Mouse (Mus musculus) thymus, adult 2 months (tissue): ENCODE measurements around the gene Shb. TPM values are rescaled to one million over a fixed set of nuclear protein-coding genes. Genes with fewer than 3 reads are reported as not detected.

ENCODE experiments used
- DNase-seq: peaks from one replicate; pipeline ENCODE4 v3.0.0; 2021
- H3K27ac ChIP-seq: fragments of 200-500 bp; 2 replicates; pipeline ENCODE4 v1.5.1; 2012; ENCODE audit warnings: low read length, control low read depth; ENCODE audit not compliant: control insufficient read depth, insufficient read depth
- H3K27me3 ChIP-seq: fragments of 200-500 bp; 2 replicates; pipeline ENCODE4 v1.6.1; 2012; ENCODE audit warnings: mild to moderate bottlenecking, low read length, moderate library complexity, mixed read lengths; ENCODE audit not compliant: control insufficient read depth, insufficient read depth
- H3K36me3 ChIP-seq: fragments of 200-500 bp; 2 replicates; pipeline ENCODE4 v1.6.1; 2012; ENCODE audit warnings: mild to moderate bottlenecking, low read length, moderate library complexity; ENCODE audit not compliant: control insufficient read depth, insufficient read depth
- H3K4me1 ChIP-seq: fragments of 200-500 bp; replicated peaks from 2 replicates; pipeline ENCODE4 v1.6.1; 2012; ENCODE audit warnings: low read length; ENCODE audit not compliant: control insufficient read depth, insufficient read depth
- H3K4me3 ChIP-seq: fragments of 200-500 bp; 2 replicates; pipeline ENCODE4 v1.5.1; 2012; ENCODE audit warnings: mild to moderate bottlenecking, low read length, control low read depth, moderate library complexity; ENCODE audit not compliant: control insufficient read depth, insufficient read depth
- CTCF ChIP-seq: fragments of 200-500 bp; IDR thresholded peaks from 2 replicates; pipeline ENCODE4 v1.5.1; 2012; ENCODE audit warnings: mild to moderate bottlenecking, control low read depth, low read length, moderate library complexity, borderline replicate concordance; ENCODE audit not compliant: control insufficient read depth, poor library complexity, insufficient read depth; ENCODE audit errors: extremely low read depth
- POLR2A ChIP-seq: fragments of 200-500 bp; IDR thresholded peaks from 2 replicates; pipeline ENCODE4 v1.6.1; 2012; ENCODE audit warnings: mild to moderate bottlenecking, low read length, control low read depth, moderate library complexity; ENCODE audit not compliant: control insufficient read depth, poor library complexity, insufficient read depth; ENCODE audit errors: extremely low read depth
- WGBS: fragments of 180-500 bp; shearing (Covaris S2); methylation state at CpG from one replicate; pipeline ENCODE4 v1.1.7; 2018; 5-methylcytosine and 5-hydroxymethylcytosine counted together
- polyA plus RNA-seq: library from polyadenylated mRNA; depleted of rRNA; stranded (reverse); fragments of >200 nt; gene quantifications from 2 replicates; pipeline ENCODE4 v1.2.3, GENCODE M21; 2012

Shb gene
- polyA plus RNA-seq, 1 experiment, result 14.5 TPM

DNA sequence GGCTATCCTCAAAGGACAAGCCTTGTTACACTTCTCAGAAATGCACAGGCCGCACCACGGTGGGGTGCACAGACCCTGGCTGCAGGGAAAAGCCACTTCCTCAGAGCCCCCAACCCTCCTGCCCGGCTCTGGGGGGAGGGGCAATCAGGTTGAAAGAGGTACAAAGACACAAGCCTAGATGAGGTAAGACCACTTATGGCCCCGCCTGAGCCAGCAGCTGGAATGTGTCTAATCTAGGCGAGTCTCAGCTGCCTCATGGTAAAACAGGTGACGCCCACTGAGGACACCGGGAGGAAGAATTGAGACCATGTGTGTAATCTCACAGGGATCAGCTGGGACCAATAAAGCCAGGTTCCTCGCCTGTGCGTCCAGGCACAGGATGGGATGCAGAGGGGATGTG is 25.2 kb downstream of the Shb start:
- Histone ChIP-seq H3K27ac (no peak overlapping the region), H3K27me3 (no peaks in the 10 kb centered on the region), H3K36me3 (no peaks in the 10 kb centered on the region), H3K4me1 (no peaks in the 10 kb centered on the region), H3K4me3 (no peak overlapping the region)
- 83% methylated on average over 9 of the region's 9 CpGs for WGBS
- no peak for DNase-seq
- TF ChIP-seq CTCF (no peak), POLR2A (no peak)

DNA sequence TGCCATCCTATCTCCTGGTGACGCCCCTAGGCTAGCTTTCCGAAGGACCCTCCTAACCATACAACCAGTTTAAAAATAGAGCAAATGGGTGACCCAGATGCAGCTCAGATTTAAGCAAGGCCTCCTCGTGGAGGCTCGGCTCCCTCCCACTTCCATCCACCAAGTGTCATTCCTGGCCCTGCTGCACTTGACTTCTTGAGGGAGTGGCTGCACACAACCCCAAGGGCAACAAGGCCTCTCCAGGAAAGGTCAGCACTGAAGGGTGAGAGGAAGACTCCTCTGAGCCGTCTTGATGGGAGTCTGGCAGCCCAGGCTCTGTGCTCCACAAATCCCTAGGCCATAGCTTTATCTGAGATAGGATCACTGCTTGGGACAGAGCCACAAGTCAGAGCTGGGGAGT is 25.7 kb downstream of the Shb start:
- no peak for TF ChIP-seq CTCF
- no peak for TF ChIP-seq POLR2A
- Histone ChIP-seq H3K4me1 (no peaks in the 10 kb centered on the region), H3K27me3 (no peaks in the 10 kb centered on the region), H3K4me3 (no peak overlapping the region), H3K36me3 (no peaks in the 10 kb centered on the region), H3K27ac (no peak overlapping the region)
- DNase-seq, result no peak
- WGBS, result 85% methylated on average over 5 of the region's 5 CpGs

DNA sequence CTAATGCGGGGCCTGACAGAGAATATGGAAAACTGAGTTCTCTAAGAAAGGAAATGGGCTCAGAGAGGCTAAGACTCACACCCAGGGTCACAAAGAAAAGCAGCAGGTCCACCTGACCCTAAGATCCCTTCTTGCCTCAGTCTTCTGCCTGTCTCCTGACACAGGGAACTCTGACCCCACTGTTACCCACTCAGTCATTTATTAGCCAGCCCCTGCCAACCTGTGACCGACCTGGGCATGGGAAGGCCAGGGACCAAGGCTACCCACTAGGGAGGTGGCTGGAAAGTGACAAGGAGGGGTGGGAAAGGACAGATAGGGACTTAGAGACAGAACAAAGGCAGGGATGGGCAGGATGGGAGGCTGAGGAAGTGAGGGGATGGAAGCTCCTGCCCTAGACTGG is 26.6 kb downstream of the Shb start:
- 96% methylated on average over 2 of the region's 2 CpGs for WGBS
- Histone ChIP-seq H3K36me3 (no peaks in the 10 kb centered on the region), H3K27ac (no peak overlapping the region), H3K4me3 (no peak overlapping the region), H3K27me3 (no peaks in the 10 kb centered on the region), H3K4me1 (no peaks in the 10 kb centered on the region)
- no peak for DNase-seq
- TF ChIP-seq POLR2A (no peak), CTCF (no peak)

DNA sequence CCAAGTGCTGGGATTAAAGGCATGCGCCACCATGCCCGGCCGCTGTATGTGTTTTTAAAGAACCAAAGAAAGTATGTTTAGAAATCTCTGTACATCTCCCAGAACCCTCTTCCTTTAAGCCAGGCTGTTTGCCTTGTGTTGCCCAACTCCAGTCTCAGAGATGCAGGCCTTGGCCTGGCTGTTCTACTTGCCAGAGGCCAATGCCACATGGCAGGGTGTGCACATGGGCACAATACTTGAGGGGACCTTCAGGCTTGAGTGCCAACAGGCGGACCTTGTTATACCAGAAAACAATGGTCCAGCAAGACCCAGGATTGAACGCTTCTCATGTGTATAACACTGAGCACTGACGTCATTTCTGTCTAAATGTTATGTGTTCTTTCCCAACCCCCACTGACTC is 27.1 kb downstream of the Shb start:
- TF ChIP-seq CTCF (no peak), POLR2A (no peak)
- Histone ChIP-seq H3K27me3 (no peaks in the 10 kb centered on the region), H3K4me3 (no peak overlapping the region), H3K27ac (no peak overlapping the region), H3K4me1 (no peaks in the 10 kb centered on the region), H3K36me3 (no peaks in the 10 kb centered on the region)
- WGBS, result 97% methylated on average over 6 of the region's 6 CpGs
- DNase-seq, result no peak

DNA sequence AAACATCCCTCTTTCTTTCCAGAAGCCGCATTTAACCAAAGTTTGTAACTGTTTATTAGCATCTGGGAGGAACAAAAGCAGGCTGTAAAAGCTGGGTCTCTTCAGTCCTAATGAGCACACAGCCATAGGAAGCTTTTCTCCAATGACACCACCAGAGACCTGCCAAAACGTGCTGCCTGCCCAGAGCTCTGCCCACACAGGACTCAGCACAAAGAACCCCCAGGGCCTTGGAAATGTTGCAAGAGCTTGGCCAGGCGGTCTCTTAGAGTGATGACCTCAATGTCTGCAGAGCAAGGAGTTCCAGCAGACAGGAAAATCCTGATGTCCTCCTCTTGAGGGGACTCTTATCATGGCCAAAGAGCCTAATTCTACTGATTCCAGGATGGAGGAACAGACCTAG is 28.5 kb downstream of the Shb start:
- WGBS, result 91% methylated on average over 3 of the region's 3 CpGs
- DNase-seq, result no peak
- no peak for TF ChIP-seq CTCF
- no peak for TF ChIP-seq POLR2A
- no peak overlapping the region for H3K4me3 ChIP-seq
- H3K27ac ChIP-seq, result no peak overlapping the region
- no peaks in the 10 kb centered on the region for H3K36me3 ChIP-seq
- no peaks in the 10 kb centered on the region for H3K4me1 ChIP-seq
- H3K27me3 ChIP-seq, result no peaks in the 10 kb centered on the region

DNA sequence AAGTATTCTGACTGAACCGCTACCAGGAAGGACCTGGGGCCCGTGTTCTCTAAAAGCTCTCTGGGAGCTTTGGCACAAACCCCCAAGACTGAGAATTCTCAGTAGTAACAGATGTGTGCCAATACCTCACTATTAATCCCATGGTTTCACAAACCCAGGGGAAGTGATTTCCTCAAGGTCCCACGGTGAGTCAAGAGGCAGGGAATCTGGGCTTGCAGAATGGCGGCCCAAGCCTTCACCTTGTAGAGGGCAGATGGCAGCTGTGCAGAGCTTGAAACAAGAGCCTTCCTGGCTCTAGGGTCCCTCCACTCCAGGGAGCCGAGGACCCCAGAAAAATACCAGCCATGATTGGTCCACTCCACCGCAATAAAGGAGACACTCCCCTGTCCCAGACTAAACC is 28.9 kb downstream of the Shb start:
- no peak overlapping the region for H3K4me3 ChIP-seq
- H3K36me3 ChIP-seq, result no peaks in the 10 kb centered on the region
- DNase-seq, result no peak
- TF ChIP-seq CTCF, result no peak
- no peak for TF ChIP-seq POLR2A
- 95% methylated on average over 6 of the region's 6 CpGs for WGBS
- no peak overlapping the region for H3K27ac ChIP-seq
- H3K27me3 ChIP-seq, result no peaks in the 10 kb centered on the region
- no peaks in the 10 kb centered on the region for H3K4me1 ChIP-seq

DNA sequence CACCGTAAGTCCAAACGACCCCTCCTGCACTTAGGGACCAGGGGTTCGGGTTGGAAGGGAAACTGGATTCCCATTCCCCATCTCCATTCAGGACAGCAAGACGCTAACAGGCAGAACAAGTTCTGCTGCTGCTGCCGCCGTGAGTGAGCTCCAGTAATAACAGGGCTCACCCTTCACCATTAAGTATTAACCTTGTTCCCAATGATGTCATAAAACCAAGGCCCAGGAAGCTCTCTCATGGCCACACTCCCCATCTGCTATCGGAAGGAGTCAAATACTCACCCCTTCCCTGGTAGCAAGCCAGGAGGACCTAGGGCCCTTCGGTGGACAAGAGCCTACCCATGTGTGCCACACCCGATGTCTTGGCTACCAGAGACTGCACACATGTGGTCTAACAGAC is 30.3 kb downstream of the Shb start:
- H3K36me3 ChIP-seq, result no peaks in the 10 kb centered on the region
- no peak overlapping the region for H3K27ac ChIP-seq
- no peak overlapping the region for H3K4me3 ChIP-seq
- no peak for DNase-seq
- H3K4me1 ChIP-seq, result no peaks in the 10 kb centered on the region
- TF ChIP-seq POLR2A (no peak), CTCF (no peak)
- no peaks in the 10 kb centered on the region for H3K27me3 ChIP-seq
- WGBS, result 96% methylated on average over 9 of the region's 9 CpGs
